ENCODE assay signal across 30 mouse cellular contexts in the genomic region with DNA sequence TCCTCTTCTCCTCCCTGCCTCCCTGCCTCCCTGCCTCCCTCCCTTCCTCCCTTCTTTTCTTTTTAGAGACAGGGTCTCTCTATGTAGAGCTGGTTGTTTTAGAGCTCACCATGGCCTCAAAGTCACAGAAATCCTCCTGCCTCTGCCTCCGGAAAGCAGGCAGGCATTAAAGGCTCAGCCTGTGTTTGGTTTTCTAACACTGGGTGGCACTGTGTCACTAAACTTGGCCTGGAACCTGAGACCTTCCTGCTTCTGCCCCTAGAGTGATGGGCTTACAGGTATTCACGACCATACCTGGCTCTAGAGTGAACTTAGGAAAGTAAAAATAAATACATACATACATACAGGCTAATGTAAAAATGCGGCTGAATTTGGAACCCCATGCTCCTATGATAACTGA. TPM values are rescaled to one million over a fixed set of nuclear protein-coding genes. Genes with fewer than 3 reads are reported as not detected.
A peak's percentile ranks its signal among the peaks of the same experiment; 100 is the strongest.
DNase-seq lines count a peak whose midpoint lies in the region; ATAC-seq and TF ChIP-seq lines count a peak whose summit lies in the region.
"Had no signal": no experiment of that assay in that cellular context is flagged by ENCODE, and none has a peak within 500 bp of the region (broad histone marks: within the 10 kb centered on the region; RNA-seq: fewer than 3 reads in every experiment).

No protein-coding gene starts in this region.

- no peak for TF ChIP-seq EP300 in MEL (IDR thresholded peaks at IDR 0.05; ENCODE audit: low read depth in 1 of 2, low read length in 2 of 2)

- TF ChIP-seq POLR2A in MEL (IDR thresholded peaks at IDR 0.05; ENCODE audit: control insufficient read depth in 1 of 2, insufficient read depth in 1 of 2, low read depth in 1 of 2, low read length in 2 of 2, poor library complexity in 1 of 2) = no peak
- TF ChIP-seq POLR2A in cortical plate, adult 2 months (IDR thresholded peaks at IDR 0.05; ENCODE audit: extremely low read depth, insufficient read depth, low read length) = no peak

- H3K27me3 ChIP-seq in forebrain, embryonic 13.5 days = no peaks in the 10 kb centered on the region
- no peaks in the 10 kb centered on the region for H3K27me3 ChIP-seq in forebrain, embryonic 15.5 days
- no peaks in the 10 kb centered on the region; a peak in 2 of 4 replicates for H3K27me3 ChIP-seq in MEL (ENCODE audit: control insufficient read depth in 1 of 2, insufficient read depth in 2 of 2, low read length in 2 of 2)
- H3K27me3 ChIP-seq: embryonic facial prominence, embryonic 13.5 days; hindbrain, embryonic 12.5 days; limb, embryonic 13.5 days; lung, embryonic 15.5 days had no signal

- no peaks in the 10 kb centered on the region for H3K79me2 ChIP-seq in MEL (ENCODE audit: control insufficient read depth, insufficient read depth, low read length, poor library complexity)

- H3K9me3 ChIP-seq in forebrain, embryonic 13.5 days (replicated peaks) = no peaks in the 10 kb centered on the region
- no peaks in the 10 kb centered on the region for H3K9me3 ChIP-seq in forebrain, embryonic 15.5 days
- H3K9me3 ChIP-seq in MEL (replicated peaks; ENCODE audit: insufficient read depth, low read length) = no peaks in the 10 kb centered on the region
- H3K9me3 ChIP-seq: embryonic facial prominence, embryonic 13.5 days; heart, embryonic 10.5 days; heart, embryonic 15.5 days; hindbrain, embryonic 12.5 days; limb, embryonic 13.5 days; lung, embryonic 15.5 days; midbrain, embryonic 12.5 days had no signal

- intact Hi-C loops in left cerebral cortex, adult 2 months (cut with DNase I) = no loop called here
- intact Hi-C loops in left cerebral cortex, postnatal 4 days (cut with DNase I) = no loop called here

- H3K27ac ChIP-seq in forebrain, embryonic 13.5 days = peak overlapping the region; percentile 57
- no peak overlapping the region for H3K27ac ChIP-seq in forebrain, embryonic 15.5 days (replicated peaks)
- H3K27ac ChIP-seq in left cerebral cortex, adult 2 months = no peak overlapping the region
- no peak overlapping the region for H3K27ac ChIP-seq in MEL (ENCODE audit: control insufficient read depth, low read depth, low read length)
- H3K27ac ChIP-seq in cortical plate, adult 2 months (ENCODE audit: insufficient read depth, low read length) = no peak overlapping the region
- H3K27ac ChIP-seq: embryonic facial prominence, embryonic 13.5 days; heart, embryonic 10.5 days; heart, embryonic 15.5 days; limb, embryonic 13.5 days; lung, embryonic 15.5 days; stomach, postnatal 0 days had no signal

- ATAC-seq in forebrain, embryonic 13.5 days = no peak
- no peak for ATAC-seq in forebrain, embryonic 15.5 days (replicated peaks)
- ATAC-seq: intestine, embryonic 16.5 days had no signal

- WGBS in forebrain, embryonic 13.5 days = 89% methylated on average over 3 of the region's 3 CpGs
- WGBS in forebrain, embryonic 15.5 days = 89% methylated on average over 3 of the region's 3 CpGs

- DNase-seq in left cerebral cortex, adult 2 months (ENCODE audit: extremely low spot score in 1 of 2, low spot score in 2 of 2) = no peak
- no peak for DNase-seq in left cerebral cortex, postnatal 4 days
- no peak for DNase-seq in MEL (ENCODE audit: low read depth, low spot score)
- DNase-seq in gastrocnemius, postnatal 4 days (ENCODE audit: low spot score in 2 of 2) = no peak
- DNase-seq: adrenal gland, postnatal 14 days; cerebellum, adult 11-12 months; cerebellum, adult 9-11 months; gastrocnemius, postnatal 14 days; heart, adult 11 months; kidney, adult 9 months; kidney, postnatal 10 days; layer of hippocampus, adult 9-11 months; lung, postnatal 36 days; right cerebral cortex, postnatal 25 days; thymus, adult 18-20 months; thymus, postnatal 25 days had no signal

- no peaks in the 10 kb centered on the region for H3K36me3 ChIP-seq in forebrain, embryonic 13.5 days (ENCODE audit: poor library complexity, severe bottlenecking)
- no peaks in the 10 kb centered on the region for H3K36me3 ChIP-seq in forebrain, embryonic 15.5 days
- no peaks in the 10 kb centered on the region for H3K36me3 ChIP-seq in MEL (ENCODE audit: control insufficient read depth in 1 of 2, insufficient read depth in 2 of 2, low read length in 2 of 2)
- H3K36me3 ChIP-seq: embryonic facial prominence, embryonic 13.5 days; heart, embryonic 10.5 days; heart, embryonic 15.5 days; hindbrain, embryonic 12.5 days; limb, embryonic 13.5 days; lung, embryonic 15.5 days; midbrain, embryonic 12.5 days had no signal

- H3K4me3 ChIP-seq in forebrain, embryonic 13.5 days = no peak overlapping the region
- H3K4me3 ChIP-seq in forebrain, embryonic 15.5 days = no peak overlapping the region
- H3K4me3 ChIP-seq in left cerebral cortex, adult 2 months = no peak overlapping the region
- H3K4me3 ChIP-seq in MEL (ENCODE audit: control insufficient read depth in 1 of 2, insufficient read depth in 1 of 2, low read depth in 2 of 2, low read length in 2 of 2) = no peak overlapping the region
- no peak overlapping the region for H3K4me3 ChIP-seq in cortical plate, adult 2 months (ENCODE audit: insufficient read depth, low read length)
- H3K4me3 ChIP-seq: embryonic facial prominence, embryonic 13.5 days; heart, embryonic 10.5 days; heart, embryonic 15.5 days; hindbrain, embryonic 12.5 days; limb, embryonic 13.5 days; lung, embryonic 15.5 days; midbrain, embryonic 12.5 days had no signal

- TF ChIP-seq CTCF in left cerebral cortex, adult 2 months (IDR thresholded peaks at IDR 0.05) = peak; percentile 18; the same call in 1 of the 2 replicates
- peak in 2 of 3 experiments; percentile 16 to 29; a peak in 2 of 6 replicates for TF ChIP-seq CTCF in MEL (IDR thresholded peaks at IDR 0.05 in 2 of 3, conservative IDR thresholded peaks at IDR 0.05 in 1 of 3; ENCODE audit: control insufficient read depth in 1 of 3, insufficient read depth in 1 of 3, low read depth in 2 of 3, low read length in 3 of 3, poor library complexity in 1 of 3, severe bottlenecking in 1 of 3)
- 0 out of 2 replicates have a peak, but pooled peaks have one; percentile 19 for TF ChIP-seq CTCF in cortical plate, adult 2 months (IDR thresholded peaks at IDR 0.05; ENCODE audit: extremely low read depth, insufficient read depth, low read length)

- H3K9ac ChIP-seq in forebrain, embryonic 13.5 days = no peak overlapping the region
- no peak overlapping the region for H3K9ac ChIP-seq in forebrain, embryonic 15.5 days (replicated peaks)
- H3K9ac ChIP-seq in MEL (ENCODE audit: control insufficient read depth, low read depth, low read length, poor library complexity, severe bottlenecking) = no peak overlapping the region
- H3K9ac ChIP-seq: embryonic facial prominence, embryonic 13.5 days; heart, embryonic 15.5 days; hindbrain, embryonic 12.5 days; limb, embryonic 13.5 days; lung, embryonic 15.5 days had no signal

- no peak overlapping the region for H3K4me2 ChIP-seq in forebrain, embryonic 13.5 days
- no peak overlapping the region for H3K4me2 ChIP-seq in forebrain, embryonic 15.5 days (replicated peaks)
- H3K4me2 ChIP-seq: embryonic facial prominence, embryonic 13.5 days; heart, embryonic 15.5 days; limb, embryonic 13.5 days; liver, embryonic 11.5 days; lung, embryonic 15.5 days had no signal

- peak; percentile 25 for TF ChIP-seq RAD21 in MEL (IDR thresholded peaks at IDR 0.05; ENCODE audit: low read depth, low read length)

- peaks cover 35% of the 10 kb centered on the region for H3K4me1 ChIP-seq in forebrain, embryonic 13.5 days
- H3K4me1 ChIP-seq in forebrain, embryonic 15.5 days = peaks cover 27% of the 10 kb centered on the region
- H3K4me1 ChIP-seq in MEL (ENCODE audit: control insufficient read depth in 1 of 2, insufficient read depth in 2 of 2, low read length in 2 of 2) = 0 out of 4 replicates have a peak, but pooled peaks cover 0 to 3% of the 10 kb centered on the region in 2 experiments
- peaks cover 2% of the 10 kb centered on the region for H3K4me1 ChIP-seq in cortical plate, adult 2 months (ENCODE audit: control insufficient read depth, insufficient read depth, low read length)
- H3K4me1 ChIP-seq: embryonic facial prominence, embryonic 13.5 days; heart, embryonic 10.5 days; heart, embryonic 15.5 days; limb, embryonic 13.5 days; lung, embryonic 15.5 days had no signal

TF ChIP-seq in MEL, 35 proteins besides CTCF, POLR2A, EP300 and RAD21 (continues in another document):
- no peak for TF ChIP-seq USF2 (IDR thresholded peaks at IDR 0.05; ENCODE audit: borderline replicate concordance in 1 of 2, insufficient read depth in 1 of 2, low read depth in 1 of 2, low read length in 2 of 2)
- TF ChIP-seq NELFE (IDR thresholded peaks at IDR 0.05; ENCODE audit: low read depth, low read length) = no peak

RNA-seq across cellular contexts. Expression of a gene that starts 32.0 kb away (rescaled TPM):
- polyA plus RNA-seq in forebrain, embryonic 13.5 days (2015; fragmentation: Nextera tagmentation; extraction: Ambion mirVana) = 746 and 789 TPM in 2 replicates
- polyA plus RNA-seq in forebrain, embryonic 15.5 days (2015; fragmentation: Nextera tagmentation; extraction: Ambion mirVana) = 487 and 494 TPM in 2 replicates
- 100 to 1,000 TPM; 152 to 166 TPM for total RNA-seq in left cerebral cortex, adult 2 months (2021)
- 100 to 1,000 TPM; 164 to 165 TPM for total RNA-seq in left cerebral cortex, postnatal 4 days (2021)
- total RNA-seq in MEL (2012; rRNA removed) = 950 and 1,019 TPM in 2 replicates
- 1,000 to 10,000 TPM in 1 of 2 experiments, 10 to 100 TPM in 1; 91.6 to 2,479 TPM for polyA plus RNA-seq in MEL (2012; ENCODE audit: insufficient read depth in 1 of 2, insufficient read length in 2 of 2, low read depth in 1 of 2, low replicate concordance in 2 of 2, missing spikeins in 1 of 2)
- 127 and 133 TPM in 2 replicates for polyA plus RNA-seq in cortical plate, adult 2 months (2012; rRNA removed)
- total RNA-seq in gastrocnemius, postnatal 4 days (2021) = 100 to 1,000 TPM; 105 to 111 TPM

RNA-seq across cellular contexts. Expression of a gene that starts 43.5 kb away (rescaled TPM):
- polyA plus RNA-seq in forebrain, embryonic 13.5 days (2015; fragmentation: Nextera tagmentation; extraction: Ambion mirVana) = 17.1 and 18.1 TPM in 2 replicates
- polyA plus RNA-seq in forebrain, embryonic 15.5 days (2015; fragmentation: Nextera tagmentation; extraction: Ambion mirVana) = 15.3 and 21.3 TPM in 2 replicates
- 10 to 100 TPM; 17.8 to 21.8 TPM for total RNA-seq in left cerebral cortex, adult 2 months (2021)
- 10 to 100 TPM; 30.4 to 33.2 TPM for total RNA-seq in left cerebral cortex, postnatal 4 days (2021)
- total RNA-seq in MEL (2012; rRNA removed) = 69.0 and 84.8 TPM in 2 replicates
- 10 to 100 TPM in 1 of 2 experiments, not detected in 1; 97.1 TPM for polyA plus RNA-seq in MEL (2012; ENCODE audit: insufficient read depth in 1 of 2, insufficient read length in 2 of 2, low read depth in 1 of 2, low replicate concordance in 2 of 2, missing spikeins in 1 of 2)
- polyA plus RNA-seq in cortical plate, adult 2 months (2012; rRNA removed) = 44.0 and 50.3 TPM in 2 replicates
- total RNA-seq in gastrocnemius, postnatal 4 days (2021) = 10 to 100 TPM; 24.5 to 29.0 TPM

RNA-seq across cellular contexts. Expression of a gene that starts 44.6 kb away (rescaled TPM):
- polyA plus RNA-seq in forebrain, embryonic 13.5 days (2015; fragmentation: Nextera tagmentation; extraction: Ambion mirVana) = 0.05 and 0.09 TPM in 2 replicates
- polyA plus RNA-seq in forebrain, embryonic 15.5 days (2015; fragmentation: Nextera tagmentation; extraction: Ambion mirVana) = 0.09 and 0.20 TPM in 2 replicates
- 1 to 10 TPM; 2.9 to 3.9 TPM for total RNA-seq in left cerebral cortex, adult 2 months (2021)
- total RNA-seq in left cerebral cortex, postnatal 4 days (2021) = under 1 TPM; 0.28 to 0.38 TPM
- total RNA-seq in MEL (2012; rRNA removed) = 0.27 and 0.29 TPM in 2 replicates
- under 1 TPM in 1 of 2 experiments, not detected in 1; 0.56 TPM for polyA plus RNA-seq in MEL (2012; ENCODE audit: insufficient read depth in 1 of 2, insufficient read length in 2 of 2, low read depth in 1 of 2, low replicate concordance in 2 of 2, missing spikeins in 1 of 2)
- 3.1 and 3.5 TPM in 2 replicates for polyA plus RNA-seq in cortical plate, adult 2 months (2012; rRNA removed)
- 10 to 100 TPM; 14.9 to 17.3 TPM for total RNA-seq in gastrocnemius, postnatal 4 days (2021)
- total RNA-seq: megakaryocyte, adult 5-6 weeks had no signal
- polyA plus RNA-seq: liver, embryonic 11.5 days had no signal
